Mouse (Mus musculus): ENCODE measurements around the gene Tspan9. TPM values are rescaled to one million over a fixed set of nuclear protein-coding genes. Genes with fewer than 3 reads are reported as not detected.

The Tspan9 gene
- polyA plus RNA-seq, 1 experiment from 2014 or later: 102 TPM

DNA sequence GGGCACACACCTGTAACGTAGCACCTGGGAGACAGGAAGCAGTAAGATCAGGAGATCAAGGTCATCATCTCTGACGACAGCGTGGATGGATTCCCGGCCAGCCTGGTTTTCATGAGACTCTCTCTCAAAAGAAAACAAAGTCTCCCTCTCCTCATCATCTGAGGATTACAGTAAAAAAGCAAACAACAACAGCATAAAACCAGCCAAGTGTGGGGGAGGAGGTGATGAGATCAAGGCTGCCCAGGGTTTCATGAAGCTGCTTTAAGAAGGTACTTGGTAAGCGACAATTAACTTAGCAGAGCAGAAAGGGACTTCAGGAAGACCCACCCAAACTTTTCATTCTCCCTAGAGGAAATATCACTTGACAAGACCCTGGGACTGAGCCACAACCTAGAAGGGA lies 39.5 kb downstream of the Tspan9 start:
- no peaks in the 10 kb centered on the region for H3K36me3 ChIP-seq (ENCODE audit: insufficient read depth, low read length)
- 35% methylated on average over 5 of the region's 5 CpGs for WGBS
- no peak for ATAC-seq (replicated peaks; ENCODE audit: low FRiP score, low read depth)
- peak overlapping the region; percentile 86 for H3K27ac ChIP-seq
- peaks cover 48% of the 10 kb centered on the region for H3K4me1 ChIP-seq (replicated peaks; ENCODE audit: insufficient read depth, low read length)
- no peak for TF ChIP-seq CTCF (IDR thresholded peaks at IDR 0.05; ENCODE audit: low read depth)
- no peak for DNase-seq (ENCODE audit: low spot score)
- no peak overlapping the region for H3K4me3 ChIP-seq (replicated peaks; ENCODE audit: low read depth, low read length)
- H3K9ac ChIP-seq (ENCODE audit: low read depth, low read length): no peak overlapping the region
- H3K4me2 ChIP-seq (ENCODE audit: low read length): no peak overlapping the region
- H3K27me3 ChIP-seq (ENCODE audit: insufficient read depth, low read length): no peaks in the 10 kb centered on the region
- H3K9me3 ChIP-seq (replicated peaks; ENCODE audit: low read length): no peaks in the 10 kb centered on the region

DNA sequence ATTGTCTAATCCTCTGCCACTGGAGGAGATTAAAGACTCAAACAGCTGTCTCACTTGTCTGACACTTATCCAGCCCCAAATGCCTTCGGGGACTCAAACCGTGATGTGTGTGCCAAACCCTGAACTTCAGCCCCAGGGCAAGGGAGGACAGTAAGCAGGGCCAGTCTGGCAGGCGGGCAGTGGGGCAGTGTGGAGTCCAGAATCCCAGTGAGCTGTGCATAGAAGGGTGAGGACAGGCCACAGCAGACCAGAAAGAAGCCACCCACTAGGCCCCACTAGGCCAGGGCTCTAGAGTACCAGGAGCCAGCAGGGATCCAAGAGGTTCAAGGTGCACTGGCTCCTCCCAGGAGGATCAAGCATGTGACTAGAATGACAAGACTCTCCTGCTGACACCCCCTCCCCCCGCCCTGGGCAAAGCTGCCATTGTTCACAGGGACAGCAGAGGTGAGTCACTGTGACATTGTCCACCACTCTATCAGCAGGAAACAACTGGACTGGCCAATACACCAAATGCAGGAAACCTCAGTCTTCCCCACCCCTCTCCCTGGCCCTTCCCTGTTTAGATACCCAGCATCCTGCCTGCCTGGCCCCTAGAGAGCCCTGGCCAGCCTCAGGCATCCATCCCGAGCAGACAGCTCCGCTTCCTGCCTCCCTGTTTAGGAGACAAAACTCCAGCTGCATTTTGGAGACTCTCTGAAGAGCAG lies 40.9 kb downstream of the Tspan9 start:
- H3K9ac ChIP-seq (ENCODE audit: low read depth, low read length): no peak overlapping the region
- H3K27ac ChIP-seq: peak overlapping the region; percentile 71
- no peak for TF ChIP-seq CTCF (IDR thresholded peaks at IDR 0.05; ENCODE audit: low read depth)
- H3K4me2 ChIP-seq (ENCODE audit: low read length): no peak overlapping the region
- DNase-seq (ENCODE audit: low spot score) (peak; percentile 62), ATAC-seq (replicated peaks; ENCODE audit: low FRiP score, low read depth) (peak; percentile 81)
- H3K4me3 ChIP-seq (replicated peaks; ENCODE audit: low read depth, low read length): no peak overlapping the region
- H3K9me3 ChIP-seq (replicated peaks; ENCODE audit: low read length): no peaks in the 10 kb centered on the region
- no peaks in the 10 kb centered on the region for H3K27me3 ChIP-seq (ENCODE audit: insufficient read depth, low read length)
- WGBS: 51% methylated on average over 6 of the region's 6 CpGs
- no peaks in the 10 kb centered on the region for H3K36me3 ChIP-seq (ENCODE audit: insufficient read depth, low read length)
- H3K4me1 ChIP-seq (replicated peaks; ENCODE audit: insufficient read depth, low read length): peaks cover 48% of the 10 kb centered on the region

- 78% methylated on average over 5 of the region's 5 CpGs for WGBS
- Histone ChIP-seq H3K27ac (0 out of 2 replicates have a peak overlapping the region, but pooled peaks have one; percentile 6), H3K4me3 (replicated peaks; ENCODE audit: low read depth, low read length) (no peak overlapping the region), H3K36me3 (ENCODE audit: insufficient read depth, low read length) (no peaks in the 10 kb centered on the region), H3K9ac (ENCODE audit: low read depth, low read length) (no peak overlapping the region), H3K27me3 (ENCODE audit: insufficient read depth, low read length) (no peaks in the 10 kb centered on the region), H3K9me3 (replicated peaks; ENCODE audit: low read length) (no peaks in the 10 kb centered on the region), H3K4me1 (replicated peaks; ENCODE audit: insufficient read depth, low read length) (peaks cover 30% of the 10 kb centered on the region), H3K4me2 (ENCODE audit: low read length) (no peak overlapping the region)
- DNase-seq (ENCODE audit: low spot score) (no peak), ATAC-seq (replicated peaks; ENCODE audit: low FRiP score, low read depth) (no peak)
- TF ChIP-seq CTCF (IDR thresholded peaks at IDR 0.05; ENCODE audit: low read depth): peak; percentile 59
These were observed 43.5 kb downstream of the Tspan9 start for GRCm38 (mm10) chr6:128099871-128100270.

DNA sequence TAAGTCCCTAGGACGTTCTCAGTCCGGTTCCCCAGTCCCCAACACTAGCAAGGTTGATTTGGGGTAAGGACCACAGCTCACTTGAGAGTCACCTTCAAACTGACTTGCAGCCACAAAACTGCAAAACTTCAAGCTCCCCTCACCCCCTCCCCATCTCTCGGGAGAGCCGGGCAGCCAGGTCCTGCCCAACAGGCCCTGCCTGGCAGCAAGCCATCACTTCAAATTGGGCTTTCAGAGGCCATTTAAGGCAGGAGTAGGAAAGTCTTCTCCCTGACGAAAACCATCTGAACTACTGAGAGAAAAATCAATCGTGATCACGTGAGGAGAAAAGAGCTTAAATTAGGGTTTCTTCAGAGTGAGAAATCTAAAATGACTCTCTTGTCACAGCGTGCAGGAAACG lies 44.2 kb downstream of the Tspan9 start:
- Histone ChIP-seq H3K4me3 (replicated peaks; ENCODE audit: low read depth, low read length) (no peak overlapping the region), H3K9me3 (replicated peaks; ENCODE audit: low read length) (no peaks in the 10 kb centered on the region), H3K4me2 (ENCODE audit: low read length) (no peak overlapping the region), H3K36me3 (ENCODE audit: insufficient read depth, low read length) (no peaks in the 10 kb centered on the region), H3K9ac (ENCODE audit: low read depth, low read length) (no peak overlapping the region), H3K27me3 (ENCODE audit: insufficient read depth, low read length) (no peaks in the 10 kb centered on the region), H3K4me1 (replicated peaks; ENCODE audit: insufficient read depth, low read length) (peaks cover 24% of the 10 kb centered on the region), H3K27ac (0 out of 2 replicates have a peak overlapping the region, but pooled peaks have one; percentile 6)
- DNase-seq (ENCODE audit: low spot score) (no peak), ATAC-seq (replicated peaks; ENCODE audit: low FRiP score, low read depth) (no peak)
- no peak for TF ChIP-seq CTCF (IDR thresholded peaks at IDR 0.05; ENCODE audit: low read depth)
- 51% methylated on average over 9 of the region's 9 CpGs for WGBS

DNA sequence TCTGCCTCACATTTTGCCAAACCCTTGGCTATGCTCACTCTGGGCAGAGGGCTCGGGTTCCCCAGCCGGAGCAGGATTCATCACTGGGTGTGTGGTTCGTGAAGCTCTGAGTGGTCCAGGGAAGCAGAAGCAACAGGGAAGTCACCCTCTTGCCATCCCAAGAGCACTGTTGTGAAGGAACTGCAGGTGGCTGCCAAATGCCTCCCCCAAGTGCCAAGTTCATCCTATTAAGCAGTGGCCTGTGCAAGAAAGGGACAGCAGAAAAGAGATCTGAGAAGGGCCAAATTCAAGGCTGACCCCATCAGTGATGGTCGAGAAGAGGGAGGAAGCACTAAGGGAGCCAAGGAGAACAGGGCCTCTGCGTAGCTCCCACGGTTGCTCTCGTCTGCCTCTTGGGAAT lies 46.9 kb downstream of the Tspan9 start:
- H3K27me3 ChIP-seq (ENCODE audit: insufficient read depth, low read length): no peaks in the 10 kb centered on the region
- H3K4me1 ChIP-seq (replicated peaks; ENCODE audit: insufficient read depth, low read length): peaks cover 9% of the 10 kb centered on the region
- no peaks in the 10 kb centered on the region for H3K9me3 ChIP-seq (replicated peaks; ENCODE audit: low read length)
- 77% methylated on average over 7 of the region's 7 CpGs for WGBS
- no peak for TF ChIP-seq CTCF (IDR thresholded peaks at IDR 0.05; ENCODE audit: low read depth)
- no peak overlapping the region for H3K27ac ChIP-seq
- no peak overlapping the region for H3K4me2 ChIP-seq (ENCODE audit: low read length)
- H3K4me3 ChIP-seq (replicated peaks; ENCODE audit: low read depth, low read length): no peak overlapping the region
- ATAC-seq (replicated peaks; ENCODE audit: low FRiP score, low read depth): no peak
- H3K9ac ChIP-seq (ENCODE audit: low read depth, low read length): no peak overlapping the region
- DNase-seq (ENCODE audit: low spot score): no peak
- H3K36me3 ChIP-seq (ENCODE audit: insufficient read depth, low read length): no peaks in the 10 kb centered on the region

DNA sequence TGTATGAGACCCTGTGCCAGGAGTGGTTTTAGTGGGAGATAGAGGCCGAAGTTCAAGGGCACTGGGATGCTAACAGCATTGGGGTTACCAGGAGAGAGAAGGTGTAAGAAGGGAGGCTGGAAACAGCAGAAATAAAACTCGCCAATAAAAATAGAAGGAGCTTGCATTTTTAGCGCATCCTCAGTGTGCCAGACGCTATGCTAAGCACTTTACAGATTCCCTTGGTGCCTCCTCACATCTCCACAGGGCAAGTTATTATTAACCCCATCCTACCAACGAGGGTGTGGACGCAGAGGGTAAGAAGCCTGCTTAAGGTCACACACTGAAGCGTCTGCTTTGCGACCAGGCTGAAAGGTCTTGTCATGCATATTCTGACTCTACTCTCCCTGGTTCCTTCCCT lies 47.5 kb downstream of the Tspan9 start:
- no peaks in the 10 kb centered on the region for H3K27me3 ChIP-seq (ENCODE audit: insufficient read depth, low read length)
- ATAC-seq (replicated peaks; ENCODE audit: low FRiP score, low read depth): no peak
- TF ChIP-seq CTCF (IDR thresholded peaks at IDR 0.05; ENCODE audit: low read depth): no peak
- H3K4me2 ChIP-seq (ENCODE audit: low read length): no peak overlapping the region
- no peak overlapping the region for H3K27ac ChIP-seq
- DNase-seq (ENCODE audit: low spot score): no peak
- no peaks in the 10 kb centered on the region for H3K36me3 ChIP-seq (ENCODE audit: insufficient read depth, low read length)
- WGBS: 76% methylated on average over 8 of the region's 8 CpGs
- no peaks in the 10 kb centered on the region for H3K9me3 ChIP-seq (replicated peaks; ENCODE audit: low read length)
- no peak overlapping the region for H3K4me3 ChIP-seq (replicated peaks; ENCODE audit: low read depth, low read length)
- H3K9ac ChIP-seq (ENCODE audit: low read depth, low read length): no peak overlapping the region
- peaks cover 15% of the 10 kb centered on the region for H3K4me1 ChIP-seq (replicated peaks; ENCODE audit: insufficient read depth, low read length)

GRCm38 (mm10) chr6:128095131-128095530 lies 48.3 kb downstream of the Tspan9 start:
- H3K4me3 ChIP-seq (replicated peaks; ENCODE audit: low read depth, low read length): no peak overlapping the region
- no peaks in the 10 kb centered on the region for H3K36me3 ChIP-seq (ENCODE audit: insufficient read depth, low read length)
- ATAC-seq (replicated peaks; ENCODE audit: low FRiP score, low read depth) (no peak), DNase-seq (ENCODE audit: low spot score) (no peak)
- no peak overlapping the region for H3K4me2 ChIP-seq (ENCODE audit: low read length)
- H3K4me1 ChIP-seq (replicated peaks; ENCODE audit: insufficient read depth, low read length): peaks cover 23% of the 10 kb centered on the region
- no peak for TF ChIP-seq CTCF (IDR thresholded peaks at IDR 0.05; ENCODE audit: low read depth)
- no peaks in the 10 kb centered on the region for H3K9me3 ChIP-seq (replicated peaks; ENCODE audit: low read length)
- no peak overlapping the region for H3K9ac ChIP-seq (ENCODE audit: low read depth, low read length)
- H3K27ac ChIP-seq: no peak overlapping the region
- 93% methylated on average over 10 of the region's 10 CpGs for WGBS
- H3K27me3 ChIP-seq (ENCODE audit: insufficient read depth, low read length): no peaks in the 10 kb centered on the region

Measured in kidney, postnatal 0 days (tissue).